Mouse (Mus musculus): ENCODE data around the gene 4930404N11Rik. TPM values are rescaled to one million over a fixed set of nuclear protein-coding genes. Genes with fewer than 3 reads are reported as not detected.

The 4930404N11Rik gene
- polyA plus RNA-seq, 1 experiment from 2014 or later, result 0.79 TPM

DNA sequence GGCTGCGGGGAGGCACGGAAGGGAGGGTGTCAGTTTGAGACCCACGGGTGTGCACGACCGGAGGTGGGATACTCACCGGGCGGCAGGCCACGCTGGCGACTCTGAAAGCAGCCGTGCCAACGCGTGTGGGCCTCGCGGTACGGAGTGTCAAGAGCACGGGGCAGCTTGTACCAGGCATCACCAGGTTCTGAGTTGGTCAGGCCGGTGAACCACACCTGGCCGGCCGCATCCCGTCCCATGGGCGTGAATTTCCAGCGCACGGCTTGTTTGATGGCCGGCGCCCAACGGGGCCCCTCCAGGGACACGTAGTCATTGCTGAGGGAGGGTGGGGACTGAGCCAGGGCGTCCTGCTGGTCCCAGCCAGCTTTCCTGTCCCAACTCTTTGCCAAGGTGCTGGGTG lies 950 bp downstream of the 4930404N11Rik start:
- whole genome bisulfite sequencing, result 13% methylated on average over 28 of the region's 28 CpGs
- ATAC-seq (ENCODE audit: insufficient number of reproducible peaks, insufficient read depth, low FRiP score, low TSS enrichment, low read depth), result no peak; the same call in 1 of the 2 replicates

DNA sequence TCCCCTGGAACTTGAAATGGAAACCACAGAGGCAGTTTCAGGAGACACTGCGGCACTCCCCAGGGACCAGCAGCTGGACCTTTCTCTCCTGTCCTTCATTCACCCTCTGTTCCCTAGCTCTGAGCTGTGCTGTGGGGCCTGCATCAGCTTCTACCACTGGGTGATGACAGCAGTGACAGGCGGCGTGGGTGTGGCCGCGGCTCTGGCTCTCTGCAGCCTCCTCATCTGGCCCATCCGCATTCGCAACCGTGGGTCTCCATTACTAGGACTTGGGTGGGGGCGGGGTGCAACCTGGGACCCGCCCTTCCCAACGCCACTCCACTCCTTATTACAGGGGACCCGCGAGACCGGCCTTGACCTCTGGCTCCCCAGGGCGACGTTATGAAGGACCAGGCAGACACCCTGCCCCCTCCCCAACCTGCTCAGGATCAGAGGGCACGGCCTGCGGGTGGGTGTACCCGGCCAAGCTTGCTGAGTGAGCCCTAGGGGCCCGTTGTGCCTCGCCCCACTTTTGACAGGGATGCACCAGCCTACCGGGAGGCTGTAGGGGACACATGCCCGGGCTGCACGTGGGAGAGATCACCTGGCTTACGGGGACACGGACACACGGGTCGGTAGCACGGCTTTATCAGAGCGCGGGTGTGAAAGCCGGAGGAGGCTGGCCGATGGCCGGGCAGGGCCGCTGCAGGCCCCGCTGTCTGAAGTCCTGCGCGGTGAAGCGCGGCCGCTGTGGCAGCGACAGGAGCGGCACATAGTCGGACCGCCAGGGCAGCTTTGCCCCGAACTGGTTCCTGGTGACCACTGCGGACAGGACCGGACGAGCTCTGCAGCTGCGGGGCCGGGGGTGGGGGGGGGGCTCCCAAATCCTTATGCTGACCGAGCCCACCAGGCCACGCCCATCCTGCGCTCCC lies 1.9 kb downstream of the 4930404N11Rik start:
- Histone ChIP-seq H3K4me3 (replicated peaks) (peak overlapping the region; percentile 37), H3K9me3 (no peaks in the 10 kb centered on the region), H3K27ac (no peak overlapping the region), H3K36me3 (peaks cover 42% of the 10 kb centered on the region), H3K27me3 (peaks cover 50% of the 10 kb centered on the region), H3K9ac (replicated peaks) (peak overlapping the region; percentile 55), H3K4me1 (replicated peaks) (peaks cover 40% of the 10 kb centered on the region), H3K4me2 (peak overlapping the region; percentile 67)
- 9% methylated on average over 54 of the region's 54 CpGs for WGBS
- no peak for ATAC-seq (ENCODE audit: insufficient number of reproducible peaks, insufficient read depth, low FRiP score, low TSS enrichment, low read depth)

More for the DNA sequence above, 950 bp downstream of the 4930404N11Rik start:
- H3K4me1 ChIP-seq (replicated peaks), result peaks cover 32% of the 10 kb centered on the region
- no peaks in the 10 kb centered on the region for H3K9me3 ChIP-seq
- peaks cover 49% of the 10 kb centered on the region for H3K27me3 ChIP-seq
- no peak overlapping the region for H3K27ac ChIP-seq
- H3K4me3 ChIP-seq (replicated peaks), result peak overlapping the region; percentile 37
- peak overlapping the region; percentile 67 for H3K4me2 ChIP-seq
- H3K9ac ChIP-seq (replicated peaks), result peak overlapping the region; percentile 37; the same call in 1 of the 2 replicates
- H3K36me3 ChIP-seq, result peaks cover 52% of the 10 kb centered on the region

DNA sequence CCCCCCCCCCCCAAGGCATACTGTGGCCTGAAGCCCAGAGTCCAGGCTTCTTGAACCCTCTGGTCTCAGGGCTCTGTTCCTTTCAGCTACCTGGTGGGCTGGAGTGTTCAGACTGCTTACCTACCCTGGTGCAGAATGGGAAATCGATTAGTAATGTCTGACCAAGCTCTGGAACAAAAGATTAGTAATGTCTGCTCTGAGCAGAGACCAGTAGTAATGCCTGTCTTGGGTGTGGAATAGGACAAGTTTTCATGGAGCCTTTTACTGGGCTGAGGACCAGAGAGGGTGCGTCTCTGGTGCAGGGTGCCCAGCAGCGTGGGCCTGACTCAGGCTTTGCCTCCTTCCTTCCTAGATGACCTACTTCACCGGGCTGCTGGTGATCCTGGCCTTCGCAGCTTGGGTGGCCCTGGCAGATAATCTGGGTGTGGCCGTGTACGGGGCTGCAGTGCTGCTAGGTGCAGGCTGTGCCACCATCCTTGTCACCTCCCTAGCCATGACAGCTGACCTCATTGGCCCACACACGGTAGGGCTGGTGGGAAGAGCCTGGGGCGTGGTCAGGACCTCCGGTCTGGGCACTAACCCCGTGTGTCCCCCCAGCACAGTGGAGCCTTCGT lies 3.2 kb downstream of the 4930404N11Rik start:
- H3K4me2 ChIP-seq, result no peak overlapping the region
- no peak overlapping the region for H3K27ac ChIP-seq
- H3K9ac ChIP-seq (replicated peaks), result 0 out of 2 replicates have a peak overlapping the region, but pooled peaks have one; percentile 18
- H3K27me3 ChIP-seq, result peaks cover 61% of the 10 kb centered on the region
- H3K36me3 ChIP-seq, result peaks cover 30% of the 10 kb centered on the region
- no peaks in the 10 kb centered on the region for H3K9me3 ChIP-seq
- WGBS, result 77% methylated on average over 12 of the region's 12 CpGs
- H3K4me3 ChIP-seq (replicated peaks), result no peak overlapping the region
- H3K4me1 ChIP-seq (replicated peaks), result peaks cover 52% of the 10 kb centered on the region
- ATAC-seq (ENCODE audit: insufficient number of reproducible peaks, insufficient read depth, low FRiP score, low TSS enrichment, low read depth), result no peak

DNA sequence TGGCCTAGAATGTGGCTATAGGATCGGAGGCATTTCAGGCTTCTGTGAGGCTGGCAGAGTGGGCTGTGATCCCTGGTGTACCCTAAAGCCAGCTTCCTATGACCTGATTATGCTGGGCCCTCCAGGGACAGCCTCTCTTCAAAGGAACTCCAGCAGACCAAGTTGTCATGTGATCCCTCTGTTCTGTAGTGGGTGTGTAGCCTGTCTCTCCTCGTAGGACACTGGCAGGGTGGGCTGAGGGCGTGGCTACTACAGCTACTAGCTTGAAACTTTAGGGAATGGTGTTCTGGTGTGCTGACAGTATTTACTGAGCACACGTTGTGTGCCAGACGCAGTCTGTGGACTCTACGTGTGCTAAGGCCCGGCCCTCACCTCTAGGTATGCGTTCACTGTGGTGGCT lies 4.9 kb downstream of the 4930404N11Rik start:
- H3K4me3 ChIP-seq (replicated peaks), result no peak overlapping the region
- no peak overlapping the region for H3K27ac ChIP-seq
- no peak overlapping the region for H3K9ac ChIP-seq (replicated peaks)
- no peaks in the 10 kb centered on the region for H3K9me3 ChIP-seq
- ATAC-seq (ENCODE audit: insufficient number of reproducible peaks, insufficient read depth, low FRiP score, low TSS enrichment, low read depth), result no peak
- peaks cover 16% of the 10 kb centered on the region; the same call in 1 of the 2 replicates for H3K36me3 ChIP-seq
- WGBS, result 62% methylated on average over 8 of the region's 8 CpGs
- peaks cover 64% of the 10 kb centered on the region for H3K4me1 ChIP-seq (replicated peaks)
- H3K4me2 ChIP-seq, result no peak overlapping the region
- H3K27me3 ChIP-seq, result peaks cover 53% of the 10 kb centered on the region

DNA sequence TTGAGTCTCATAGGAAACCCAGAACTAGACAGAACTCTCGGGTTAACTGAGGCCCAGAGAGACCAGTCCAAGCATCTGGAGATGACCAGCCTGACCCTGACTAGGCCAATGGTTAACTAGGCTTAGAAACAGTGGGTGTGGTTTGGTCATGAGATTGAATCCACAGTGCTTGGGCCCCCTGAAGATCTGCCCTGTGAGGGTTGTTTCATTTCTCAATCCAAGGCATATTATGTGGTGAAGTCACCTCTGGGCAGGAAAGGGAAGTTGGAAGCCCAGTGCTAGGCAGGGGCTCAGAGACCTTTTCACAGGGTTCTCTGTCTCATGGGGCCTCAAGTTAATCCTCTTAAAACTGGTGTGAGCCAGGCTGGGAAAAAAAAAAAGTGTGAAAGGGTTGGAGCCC lies 6.8 kb downstream of the 4930404N11Rik start:
- Histone ChIP-seq H3K9me3 (no peaks in the 10 kb centered on the region), H3K27ac (no peak overlapping the region), H3K9ac (replicated peaks) (peak overlapping the region; percentile 78; the same call in 1 of the 2 replicates), H3K4me2 (peak overlapping the region; percentile 94; the same call in 1 of the 2 replicates), H3K36me3 (peaks cover 16% of the 10 kb centered on the region; the same call in 1 of the 2 replicates), H3K4me1 (replicated peaks) (peaks cover 50% of the 10 kb centered on the region), H3K4me3 (replicated peaks) (no peak overlapping the region), H3K27me3 (peaks cover 35% of the 10 kb centered on the region)
- WGBS, result 56% methylated on average over 1 of the region's 1 CpGs
- no peak for ATAC-seq (ENCODE audit: insufficient number of reproducible peaks, insufficient read depth, low FRiP score, low TSS enrichment, low read depth)

DNA sequence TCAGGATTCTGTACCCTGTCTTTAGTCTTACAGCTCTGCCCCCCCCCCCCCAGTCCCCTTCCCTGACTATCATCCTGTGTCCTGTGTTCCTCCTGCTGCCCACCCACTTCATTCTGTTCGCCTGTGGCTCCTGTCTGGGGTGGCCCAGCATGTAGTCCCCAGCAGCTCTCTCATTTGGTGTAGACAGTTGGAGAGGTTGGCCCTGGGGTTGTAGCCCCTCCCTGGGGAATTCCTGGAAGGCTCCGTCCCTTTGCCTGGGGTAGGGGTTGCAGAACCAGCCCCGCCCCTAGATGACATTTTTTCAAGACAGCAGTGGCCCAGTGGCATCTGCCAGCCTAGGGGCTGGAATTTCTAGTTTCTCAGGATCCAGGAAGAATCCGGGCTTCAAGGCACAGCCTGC lies 7.4 kb downstream of the 4930404N11Rik start:
- Histone ChIP-seq H3K4me1 (replicated peaks) (peaks cover 43% of the 10 kb centered on the region), H3K9me3 (no peaks in the 10 kb centered on the region), H3K4me2 (peak overlapping the region; percentile 94), H3K27me3 (peaks cover 28% of the 10 kb centered on the region), H3K36me3 (peaks cover 16% of the 10 kb centered on the region; the same call in 1 of the 2 replicates), H3K27ac (no peak overlapping the region), H3K9ac (replicated peaks) (peak overlapping the region; percentile 78), H3K4me3 (replicated peaks) (peak overlapping the region; percentile 75)
- no peak for ATAC-seq (ENCODE audit: insufficient number of reproducible peaks, insufficient read depth, low FRiP score, low TSS enrichment, low read depth)
- WGBS, result 38% methylated on average over 4 of the region's 4 CpGs

DNA sequence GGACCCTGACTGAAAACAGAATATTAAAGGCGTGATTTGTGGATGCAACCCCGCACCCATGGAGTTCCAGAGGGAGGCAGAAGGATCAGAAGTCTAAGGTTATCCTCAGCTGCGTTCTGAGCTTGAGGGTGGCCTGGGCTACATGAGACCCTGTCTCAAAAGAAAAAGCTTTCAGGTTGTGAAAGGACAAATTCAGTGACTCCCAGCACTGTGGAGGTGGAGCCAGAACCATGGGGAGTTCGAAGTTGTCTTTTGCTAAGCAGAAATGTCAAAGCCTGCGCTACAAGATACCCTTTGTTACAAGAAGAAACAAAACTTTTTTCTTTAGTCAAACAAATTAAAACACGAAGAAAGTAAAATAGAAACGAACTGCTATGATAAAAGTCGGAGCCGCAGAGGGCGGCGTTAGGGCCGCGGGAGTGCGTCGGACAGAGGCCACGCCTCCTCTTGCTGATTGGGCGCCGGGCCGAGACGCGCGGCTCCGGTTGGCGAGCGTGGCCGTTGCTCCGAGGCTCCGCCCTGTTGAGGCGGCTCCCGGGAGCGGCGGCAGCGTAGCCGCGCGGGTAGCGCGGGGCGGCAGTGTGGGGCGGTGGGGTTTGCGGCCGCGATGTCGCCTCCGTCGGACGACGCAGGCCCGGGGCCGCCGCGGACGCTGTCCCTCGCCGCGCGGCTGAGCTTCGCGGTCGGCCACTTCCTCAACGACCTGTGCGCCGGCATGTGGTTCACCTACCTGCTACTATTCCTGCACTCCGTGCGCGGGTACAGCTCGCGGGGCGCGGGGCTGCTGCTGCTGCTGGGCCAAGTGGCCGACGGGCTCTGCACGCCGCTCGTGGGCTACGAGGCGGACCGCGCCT lies 8.4 kb downstream of the 4930404N11Rik start, which contains the start of gene Mfsd12:
TSS of gene Mfsd12 (plus strand) at position 501 of the 854 bp plus-strand sequence.
- Histone ChIP-seq H3K4me2 (peak within 1 kb of the TSS; percentile 94), H3K4me1 (replicated peaks) (peaks cover 42% of the 10 kb centered on the region), H3K27ac (no peak within 1 kb of the TSS), H3K9me3 (no peaks in the 10 kb centered on the region), H3K27me3 (peaks cover 18% of the 10 kb centered on the region; the same call in 1 of the 2 replicates), H3K9ac (replicated peaks) (peak within 1 kb of the TSS; percentile 78), H3K4me3 (replicated peaks) (peak within 1 kb of the TSS; percentile 75), H3K36me3 (peaks cover 6% of the 10 kb centered on the region; the same call in 1 of the 2 replicates)
- peak; percentile 73 for ATAC-seq (ENCODE audit: insufficient number of reproducible peaks, insufficient read depth, low FRiP score, low TSS enrichment, low read depth)
- WGBS, result 2% methylated on average over 79 of the region's 79 CpGs

DNA sequence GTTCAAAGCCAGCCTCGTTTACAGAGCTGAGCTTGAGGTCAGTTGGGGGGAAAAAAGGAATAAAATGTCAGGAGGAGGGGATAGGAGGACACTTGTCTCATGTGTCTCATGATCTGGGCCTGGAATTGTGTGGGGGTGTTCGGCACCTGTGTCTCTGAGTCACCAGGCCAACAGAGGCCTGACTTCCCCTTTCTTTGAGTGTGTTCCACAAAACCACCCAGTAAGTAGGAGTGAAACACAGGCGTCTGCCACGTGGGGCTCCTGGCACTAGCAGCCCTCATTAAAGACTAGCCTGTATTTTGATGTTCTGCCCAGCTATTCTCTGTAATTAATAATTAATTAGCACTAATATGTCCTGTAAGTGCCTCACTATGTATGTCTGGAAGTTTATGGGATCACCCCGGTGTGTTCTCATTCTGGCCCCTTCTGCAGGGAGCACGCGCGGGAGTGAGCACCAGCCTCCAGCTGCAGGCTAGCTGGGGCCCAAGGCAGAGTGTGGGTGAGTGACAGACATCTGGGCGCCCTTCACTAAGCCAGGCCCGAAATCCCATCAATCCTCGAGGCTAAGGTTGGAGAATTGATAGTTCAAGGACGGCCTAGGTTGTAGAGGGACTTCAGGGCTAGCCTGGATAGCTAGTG lies 9.1 kb downstream of the 4930404N11Rik start:
- Histone ChIP-seq H3K27me3 (peaks cover 12% of the 10 kb centered on the region; the same call in 1 of the 2 replicates), H3K4me1 (replicated peaks) (peaks cover 48% of the 10 kb centered on the region), H3K9ac (replicated peaks) (0 out of 2 replicates have a peak overlapping the region, but pooled peaks have one; percentile 12), H3K4me3 (replicated peaks) (peak overlapping the region; percentile 75; the same call in 1 of the 2 replicates), H3K4me2 (peak overlapping the region; percentile 94), H3K27ac (no peak overlapping the region), H3K9me3 (no peaks in the 10 kb centered on the region), H3K36me3 (no peaks in the 10 kb centered on the region; the same call in 1 of the 2 replicates)
- ATAC-seq (ENCODE audit: insufficient number of reproducible peaks, insufficient read depth, low FRiP score, low TSS enrichment, low read depth), result no peak
- 44% methylated on average over 12 of the region's 12 CpGs for WGBS

DNA sequence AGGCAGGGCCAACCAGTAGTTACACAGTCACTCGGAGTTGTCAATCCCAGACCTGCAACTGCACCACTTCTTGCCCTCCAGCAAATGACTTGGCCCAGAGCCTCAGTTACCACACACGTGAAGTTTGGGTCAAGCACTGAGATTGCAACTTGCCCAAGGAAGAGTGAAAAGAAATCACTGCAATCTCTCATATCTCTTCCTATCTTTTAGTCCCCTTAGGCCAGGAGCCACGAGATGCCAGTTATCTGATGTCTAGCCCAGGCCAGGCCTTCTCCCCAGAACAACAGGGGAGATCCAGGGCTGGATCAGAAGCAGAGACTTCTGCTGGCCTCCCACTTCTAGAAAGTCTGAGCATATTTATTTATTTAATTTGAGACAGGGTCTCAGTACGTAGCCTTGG lies 10.1 kb downstream of the 4930404N11Rik start:
- Histone ChIP-seq H3K4me3 (replicated peaks) (no peak overlapping the region), H3K4me1 (replicated peaks) (peaks cover 50% of the 10 kb centered on the region), H3K9ac (replicated peaks) (no peak overlapping the region; the same call in 1 of the 2 replicates), H3K9me3 (no peaks in the 10 kb centered on the region), H3K4me2 (no peak overlapping the region), H3K36me3 (no peaks in the 10 kb centered on the region), H3K27me3 (peaks cover 12% of the 10 kb centered on the region; the same call in 1 of the 2 replicates), H3K27ac (no peak overlapping the region)
- WGBS, result 86% methylated on average over 4 of the region's 4 CpGs
- ATAC-seq (ENCODE audit: insufficient number of reproducible peaks, insufficient read depth, low FRiP score, low TSS enrichment, low read depth), result no peak

Measured in limb, embryonic 12.5 days (tissue).